Mouse (Mus musculus) layer of hippocampus, postnatal 10 days (tissue): ENCODE data around the gene Hoxa13. TPM values are rescaled to one million over a fixed set of nuclear protein-coding genes. Genes with fewer than 3 reads are reported as not detected.

Experiments used
- DNase-seq, 2 experiments: peaks; one replicate each; pipeline ENCODE4 v3.0.0; 2021; ENCODE audit warnings: low spot score in 2 of 2
- total RNA-seq, 2 experiments: library from RNA; stranded (reverse); gene quantifications; 2 replicates each; pipeline ENCODE4 v1.2.3; 2021

Hoxa13 gene
- total RNA-seq, 2 experiments from 2014 or later, result not detected

DNA sequence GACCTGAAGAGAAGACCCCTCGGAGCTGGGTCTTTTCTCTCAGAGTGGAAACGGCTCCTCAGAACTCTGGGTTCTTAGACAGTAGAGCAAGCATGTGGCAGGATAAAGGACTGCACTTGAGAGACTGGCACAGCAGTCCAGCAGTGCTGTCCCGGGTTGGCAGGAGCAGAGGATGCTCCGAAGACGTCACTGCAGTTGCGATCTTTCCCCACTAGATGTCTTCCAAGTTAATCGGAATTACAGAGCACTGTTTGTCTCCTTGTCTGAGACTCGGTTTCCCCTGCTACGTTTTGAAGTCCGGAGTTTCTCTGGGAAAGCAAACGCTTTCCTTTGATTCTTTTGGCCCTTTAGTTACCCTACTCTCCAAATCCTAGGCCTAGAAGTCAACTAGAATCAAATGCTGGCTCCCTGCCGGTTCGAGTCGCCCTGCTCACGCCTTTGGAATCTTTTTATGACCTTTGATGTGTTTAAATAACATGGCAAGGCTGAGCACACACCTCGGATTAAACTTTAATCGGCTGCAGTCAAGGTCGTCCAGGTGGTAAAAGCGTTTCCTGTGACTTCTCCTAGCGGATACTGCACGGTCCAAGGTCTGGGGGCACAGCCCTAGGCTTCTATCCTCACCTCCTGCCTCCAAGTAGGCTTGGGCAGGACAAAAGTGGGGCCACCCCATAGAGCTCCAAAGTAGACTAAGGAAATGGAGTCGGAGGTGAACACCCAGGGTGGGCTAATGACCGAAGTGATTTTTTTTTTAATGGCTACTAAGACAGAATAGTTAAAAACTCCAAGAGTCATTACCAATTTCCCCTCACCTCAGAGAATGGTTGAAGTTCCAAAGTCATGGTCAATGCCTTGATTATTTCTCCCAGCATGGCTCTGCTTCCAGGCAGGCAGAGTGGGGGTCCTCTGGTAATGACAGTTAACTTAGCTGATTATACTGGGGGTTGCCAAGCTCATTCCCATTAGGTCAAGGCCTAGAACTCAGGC lies 10.1 kb upstream of the Hoxa13 start:
- peak; percentile 72 to 74 for DNase-seq

DNA sequence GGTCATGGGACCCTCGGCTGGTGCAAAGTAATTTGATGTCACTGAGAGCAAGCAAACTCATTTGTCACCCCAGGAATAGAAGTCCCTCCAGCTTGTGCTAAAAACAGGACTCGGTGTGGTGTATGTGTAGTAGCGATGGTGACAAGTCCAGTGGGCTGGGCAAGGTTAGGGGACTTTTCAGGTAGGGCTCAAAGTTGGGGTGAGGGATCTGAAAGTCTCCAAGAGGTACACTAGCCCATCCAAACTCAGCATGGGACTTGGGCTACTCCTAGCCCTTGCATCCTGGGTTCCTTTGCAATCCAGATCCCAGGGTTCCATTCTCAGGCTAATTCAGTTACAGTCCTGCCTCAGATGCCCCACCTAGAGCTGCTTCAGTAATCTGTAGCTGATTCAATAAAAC lies 8.1 kb upstream of the Hoxa13 start:
- no peak for DNase-seq

DNA sequence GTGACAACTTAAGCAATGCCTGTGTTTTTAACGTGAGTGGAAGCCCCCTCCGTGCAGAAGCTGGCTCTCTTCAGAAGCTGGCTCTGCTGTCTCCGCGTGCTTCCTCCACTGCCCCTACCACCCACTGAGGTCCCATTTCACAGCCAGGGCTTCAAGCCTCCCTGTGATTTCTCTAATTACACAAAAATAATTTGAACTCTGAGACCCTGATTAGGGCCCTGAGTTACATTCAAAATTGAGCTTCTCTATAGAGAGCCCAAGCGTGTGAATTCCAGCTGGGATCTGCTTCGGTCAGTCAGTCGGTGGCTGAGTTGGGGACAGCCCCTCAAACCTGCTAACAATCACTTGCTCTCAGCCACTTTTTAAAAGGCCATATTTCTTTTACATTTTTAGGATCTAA lies 7.7 kb upstream of the Hoxa13 start:
- DNase-seq, result no peak

GRCm38 (mm10) chr6:52267691-52268090 lies 7.0 kb upstream of the Hoxa13 start:
- DNase-seq, result no peak

DNA sequence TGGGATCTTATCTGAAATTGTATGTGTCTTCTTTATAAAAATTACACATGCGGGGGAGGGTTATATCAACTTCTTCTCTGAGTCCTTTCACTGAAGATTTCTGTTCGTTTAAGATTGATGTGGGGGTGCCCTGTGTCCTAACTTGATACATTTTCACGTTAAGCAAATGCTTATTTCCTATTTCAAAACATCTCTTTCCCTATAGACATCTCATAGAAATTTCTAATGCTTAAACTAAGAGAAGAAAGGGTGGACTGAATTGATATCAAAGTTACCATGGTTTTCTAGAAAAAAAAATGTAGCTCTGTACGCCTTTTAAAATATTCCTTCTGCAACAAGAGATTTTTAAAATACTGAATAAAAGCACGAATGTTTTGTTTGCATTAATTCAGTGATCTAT lies 6.5 kb upstream of the Hoxa13 start:
- DNase-seq, result no peak

- no peak for DNase-seq
Observed at GRCm38 (mm10) chr6:52266666-52266985, 5.9 kb upstream of the Hoxa13 start.

DNA sequence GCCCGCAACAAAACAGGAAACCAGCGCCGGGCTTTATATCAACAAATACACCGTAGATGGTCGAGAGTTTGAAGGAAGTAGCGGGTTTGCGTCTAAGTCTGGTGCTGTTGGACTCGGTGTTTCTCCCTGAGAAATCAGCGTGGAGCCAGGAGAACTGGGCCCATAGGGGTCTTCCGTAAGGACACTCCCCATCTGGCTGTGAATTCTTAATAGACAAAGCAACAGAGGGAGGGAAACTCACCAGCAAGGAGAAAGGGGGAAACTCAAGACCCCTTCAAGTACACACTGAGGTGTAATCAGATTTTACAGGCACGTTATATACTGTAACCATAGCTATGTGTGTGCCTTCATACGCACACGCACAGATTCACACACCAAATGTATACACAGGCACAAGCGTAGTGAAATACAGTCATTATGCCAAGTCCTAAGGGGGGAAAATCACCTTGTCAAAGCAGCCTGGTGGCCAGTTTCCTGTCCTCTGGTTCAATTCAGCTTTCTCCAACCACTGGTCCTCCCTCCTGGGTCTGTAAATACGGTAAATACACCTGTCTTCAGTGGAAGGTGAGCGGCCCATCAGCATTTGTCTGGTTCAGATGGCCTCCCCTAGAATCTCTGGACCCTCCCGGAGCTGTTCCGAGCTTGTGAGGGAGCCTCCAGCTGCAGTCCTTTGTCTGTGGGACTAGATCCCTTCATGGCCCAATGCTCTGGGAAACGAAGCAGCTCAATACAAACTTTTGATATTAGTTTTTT lies 5.4 kb upstream of the Hoxa13 start:
- no peak for DNase-seq

GRCm38 (mm10) chr6:52265306-52265912 lies 4.7 kb upstream of the Hoxa13 start:
- no peak for DNase-seq

- DNase-seq, result no peak
Observed at GRCm38 (mm10) chr6:52264106-52264790, 3.6 kb upstream of the Hoxa13 start.

GRCm38 (mm10) chr6:52263321-52263585 lies 2.6 kb upstream of the Hoxa13 start:
- DNase-seq, result no peak

GRCm38 (mm10) chr6:52262463-52263320 lies 2.0 kb upstream of the Hoxa13 start:
- DNase-seq, result no peak

DNA sequence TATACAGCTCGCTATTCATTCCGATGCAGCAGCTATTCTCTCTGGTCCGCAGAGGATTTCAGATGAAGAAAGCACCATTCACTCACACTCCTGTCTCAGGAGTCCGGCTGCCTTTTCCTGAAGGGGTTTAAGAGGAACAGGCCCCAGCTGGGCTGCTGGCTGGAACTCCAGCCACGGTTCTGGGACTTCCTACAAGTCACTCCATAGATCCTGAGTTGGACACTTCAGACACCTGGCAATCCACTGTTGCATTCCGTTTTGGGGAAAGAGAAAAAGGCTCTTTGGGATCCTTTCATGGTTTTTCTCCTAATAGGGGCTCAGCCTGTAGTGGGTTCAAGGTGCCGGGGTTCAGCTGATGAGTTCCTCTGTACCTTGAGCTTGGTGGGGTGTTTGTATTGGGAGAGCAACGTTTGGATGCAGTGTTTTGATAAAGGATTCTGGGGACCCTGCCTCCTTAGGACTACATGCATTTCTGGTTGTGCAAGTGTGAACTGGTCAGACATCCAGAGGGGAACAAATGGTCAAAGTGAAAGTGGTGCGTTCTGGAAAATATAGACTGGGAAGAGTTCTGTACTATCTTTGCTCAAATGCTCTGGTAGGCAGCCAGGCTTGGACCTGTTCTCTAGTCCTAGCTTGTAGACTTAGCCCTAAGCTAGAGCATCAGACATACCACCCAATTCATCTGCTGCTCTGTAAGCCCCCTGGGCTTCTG lies 1.2 kb upstream of the Hoxa13 start:
- no peak for DNase-seq

- no peak for DNase-seq
Observed at GRCm38 (mm10) chr6:52259811-52260261, 844 bp downstream of the Hoxa13 start.

- no peak for DNase-seq
Observed at GRCm38 (mm10) chr6:52259081-52259790, 1.4 kb downstream of the Hoxa13 start.

GRCm38 (mm10) chr6:52256956-52257355 lies 3.7 kb downstream of the Hoxa13 start:
- peak; percentile 79 to 84 for DNase-seq

DNA sequence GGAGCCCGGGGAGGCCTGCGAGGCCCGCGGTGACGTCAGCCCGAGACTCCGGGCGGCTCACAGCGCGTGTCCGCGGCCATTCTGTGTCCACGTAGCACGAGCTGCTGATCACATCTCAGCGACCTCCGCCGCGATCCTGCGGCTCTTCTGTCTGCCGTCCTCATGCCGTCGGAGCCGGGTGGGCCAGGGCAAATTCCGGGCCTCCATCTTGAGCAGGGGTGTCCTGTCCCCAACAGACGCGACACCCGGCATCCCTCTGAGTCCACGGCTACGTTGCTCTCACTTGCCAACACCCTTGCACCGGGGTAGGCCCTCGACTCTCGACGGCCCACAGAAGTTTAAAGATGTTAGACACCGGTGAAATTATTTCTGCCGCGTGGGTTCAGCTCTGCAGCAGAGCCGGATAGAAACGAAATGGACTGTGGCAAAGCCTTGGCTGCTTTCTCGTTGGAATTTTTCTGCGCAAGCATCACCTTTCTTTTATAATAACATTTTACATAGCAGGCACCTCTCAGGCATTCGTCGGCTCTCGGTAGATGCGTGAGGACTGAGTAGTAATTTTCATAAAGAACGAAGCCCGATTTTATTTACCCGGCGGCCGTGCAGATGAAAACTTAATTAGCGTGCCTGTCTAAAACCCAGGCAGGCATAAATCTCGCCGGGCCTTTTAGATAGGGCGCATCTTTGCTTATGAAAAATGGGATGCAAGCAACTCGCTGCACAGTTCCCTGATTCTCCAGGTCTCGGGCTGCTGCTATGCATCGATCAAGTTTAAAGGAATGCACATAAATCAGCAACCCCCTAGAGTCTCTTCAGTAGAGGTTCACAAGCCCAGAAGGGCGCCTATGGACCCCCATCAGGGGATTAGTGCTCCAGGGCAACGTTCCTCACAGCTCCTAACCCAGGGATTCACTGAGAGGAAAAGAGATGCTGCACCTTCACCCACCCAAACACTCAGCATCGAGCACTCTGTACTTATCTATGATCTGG lies 6.9 kb downstream of the Hoxa13 start:
- DNase-seq, result no peak

DNA sequence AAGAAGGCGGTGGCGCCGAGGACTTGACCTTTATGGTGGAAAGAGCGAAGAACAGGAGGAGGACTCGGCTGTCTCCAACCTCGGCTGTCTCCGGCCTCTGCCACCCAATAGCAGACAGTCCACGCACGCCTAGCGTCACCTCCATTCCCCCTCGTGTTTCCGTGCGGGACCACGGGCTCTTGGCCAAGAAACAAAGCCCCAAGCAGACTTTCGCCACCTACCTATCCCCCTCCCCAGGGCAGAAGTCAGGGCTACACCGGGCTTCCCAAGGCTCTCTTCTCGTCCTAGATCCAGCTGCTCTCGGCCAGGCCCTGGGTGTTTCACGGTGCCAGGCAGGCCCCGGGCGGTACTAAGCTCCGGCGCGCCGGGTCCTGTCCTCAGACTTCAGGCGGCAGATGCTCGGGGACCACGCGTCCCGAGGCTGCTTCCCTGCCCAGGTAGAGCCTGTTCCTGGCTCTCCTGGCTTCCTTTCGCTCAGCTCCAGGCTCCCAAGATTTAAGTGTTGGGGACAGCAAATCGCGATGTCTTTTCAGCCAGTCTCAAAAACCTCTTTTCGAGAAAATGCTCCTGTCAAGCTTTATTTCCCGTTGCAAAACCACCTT lies 7.8 kb downstream of the Hoxa13 start:
- DNase-seq, result no peak
